Mouse (Mus musculus) heart, postnatal 0 days (tissue): Measurements from ENCODE around the gene Psmd9.

Experiments used
- CTCF ChIP-seq: IDR thresholded peaks from 2 replicates; pipeline ENCODE4 v1.5.1; 2016; ENCODE audit warnings: antibody characterized with exemption, control low read depth, low read depth
- EP300 ChIP-seq: IDR thresholded peaks from 2 replicates; pipeline ENCODE4 v1.6.1; 2016; ENCODE audit warnings: antibody characterized with exemption, low read depth

DNA sequence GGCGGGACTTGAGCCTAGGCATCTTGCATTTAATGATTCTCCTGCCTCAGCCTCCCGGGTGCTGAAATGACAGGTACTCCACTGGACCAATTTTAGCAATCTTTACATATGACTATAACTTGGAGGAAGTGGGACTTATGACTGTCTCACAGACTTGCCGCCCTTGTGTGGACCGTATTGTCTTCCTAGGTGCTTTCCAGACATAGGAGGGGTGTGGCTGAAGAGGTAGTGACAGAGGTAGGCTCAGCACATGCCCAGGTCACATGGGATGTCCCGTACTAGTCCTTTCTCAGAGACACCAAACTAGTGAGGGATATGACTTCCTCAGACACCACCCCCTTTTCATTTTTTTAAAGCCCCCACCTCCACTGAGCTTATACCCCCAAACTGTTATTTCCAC lies 9.6 kb downstream of the Psmd9 start:
- TF ChIP-seq CTCF (no peak), EP300 (no peak)
